Mouse (Mus musculus): ENCODE measurements at regions not wholly inside any gene's neighbourhood (a gene's known extent, or its start where the extent isn't known, plus 50 kb on each side); places are given as distances from the start of the nearest gene placed in this dataset.

DNA sequence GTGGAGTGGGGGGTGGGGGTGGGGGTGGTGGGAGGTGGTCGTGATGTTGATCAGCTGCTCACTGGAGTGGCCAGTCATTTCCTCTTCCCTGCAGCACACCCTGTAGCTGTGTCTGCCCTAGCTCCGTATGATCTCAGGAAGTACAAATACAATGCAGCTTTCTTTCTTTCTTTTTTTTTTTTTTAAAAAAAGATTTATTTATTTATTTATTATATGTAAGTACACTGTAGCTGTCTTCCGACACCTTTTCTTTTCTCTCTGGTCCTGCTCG lies 87.2 kb upstream of the Tex13c2 start:
- no peak for DNase-seq (ENCODE audit: low spot score in 2 of 2)

DNA sequence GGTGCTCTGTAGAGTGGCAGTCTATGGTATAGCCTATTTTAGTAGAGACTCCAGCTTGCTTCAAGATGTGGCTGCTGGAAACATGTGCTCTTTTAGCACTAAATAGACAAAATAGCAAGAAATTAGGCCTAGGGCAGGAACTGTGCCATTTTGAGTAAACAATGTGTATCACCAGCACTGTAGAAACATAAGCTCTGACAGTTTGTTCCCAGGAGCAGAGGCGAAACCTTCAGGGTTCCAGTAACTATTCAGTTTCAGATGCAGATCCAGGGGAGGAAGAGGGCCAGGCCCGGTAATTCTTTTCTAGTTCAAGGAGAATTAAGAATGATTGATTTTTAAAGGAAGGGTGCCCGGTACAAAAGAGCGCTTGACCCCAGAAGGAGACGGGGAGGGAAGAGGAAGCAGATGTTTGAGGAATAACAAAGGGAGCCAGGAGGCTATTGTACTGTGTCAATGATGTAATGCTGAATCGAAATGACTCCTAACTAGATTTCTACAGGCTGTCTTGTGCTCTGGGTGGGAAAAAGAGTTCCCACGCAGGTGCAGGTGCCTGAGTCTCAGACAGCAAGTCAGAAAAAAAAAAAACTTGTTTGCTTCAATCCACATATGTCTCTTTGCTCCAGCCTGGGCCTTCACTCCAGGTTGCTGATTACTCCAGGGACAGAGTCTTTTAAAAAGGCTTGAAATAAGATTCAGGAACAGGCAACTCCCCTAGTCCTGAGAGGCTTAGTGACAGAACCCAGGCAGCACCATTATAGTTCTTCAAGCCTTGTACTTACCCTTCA lies 57.4 kb upstream of the Tex13c2 start:
- no peak for DNase-seq (ENCODE audit: low spot score in 2 of 2)
